Mouse (Mus musculus) embryonic facial prominence, embryonic 11.5 days (tissue): Measurements from ENCODE around the gene Cdk5. TPM values are rescaled to one million over a fixed set of nuclear protein-coding genes. Genes with fewer than 3 reads are reported as not detected.

ENCODE experiments used
- ATAC-seq: fragments of 200-750 bp; cut with Nextera tagmentation; replicated peaks from 2 replicates; pipeline ENCODE4 v1.8.0; 2017; ENCODE audit warnings: low read depth; ENCODE audit not compliant: insufficient number of reproducible peaks, low FRiP score, low TSS enrichment
- DNase-seq: peaks from one replicate; pipeline ENCODE4 v3.0.0-alpha.2; 2015; ENCODE audit warnings: low spot score
- H3K27ac ChIP-seq: fragments of 300-500 bp; sonication (generic); replicated peaks from 2 replicates; pipeline ENCODE4 v1.5.1; 2014; ENCODE audit warnings: mild to moderate bottlenecking, low read depth, low read length, control low read depth
- H3K27me3 ChIP-seq: fragments of 300-500 bp; sonication (generic); 2 replicates; pipeline ENCODE4 v1.6.1; 2014; ENCODE audit warnings: mild to moderate bottlenecking, low read length, moderate library complexity, mixed read lengths; ENCODE audit not compliant: control insufficient read depth, insufficient read depth
- H3K36me3 ChIP-seq: fragments of 300-500 bp; sonication (generic); replicated peaks from 2 replicates; pipeline ENCODE4 v1.6.1; 2014; ENCODE audit warnings: low read depth, mild to moderate bottlenecking, low read length, moderate library complexity, mixed read lengths; ENCODE audit not compliant: control insufficient read depth, insufficient read depth
- H3K4me1 ChIP-seq: fragments of 300-500 bp; sonication (generic); 2 replicates; pipeline ENCODE4 v1.6.1; 2014; ENCODE audit warnings: low read length, mixed read lengths; ENCODE audit not compliant: control insufficient read depth, insufficient read depth
- H3K4me2 ChIP-seq: fragments of 300-500 bp; sonication (generic); 2 replicates; pipeline ENCODE4 v1.6.1; 2014; ENCODE audit warnings: low read depth, mild to moderate bottlenecking, control low read depth, low read length, moderate library complexity
- H3K4me3 ChIP-seq: fragments of 300-500 bp; sonication (generic); 2 replicates; pipeline ENCODE4 v1.5.1; 2014; ENCODE audit warnings: low read depth, low read length, control low read depth
- H3K9ac ChIP-seq: fragments of 300-500 bp; sonication (generic); replicated peaks from 2 replicates; pipeline ENCODE4 v1.6.1; 2014; ENCODE audit warnings: mild to moderate bottlenecking, control low read depth, low read length
- H3K9me3 ChIP-seq: fragments of 300-500 bp; sonication (generic); replicated peaks from 2 replicates; pipeline ENCODE4 v1.6.1; 2016; ENCODE audit warnings: mild to moderate bottlenecking, low read length, inconsistent platforms, mixed read lengths; ENCODE audit not compliant: control insufficient read depth
- WGBS: fragments of 180-500 bp; shearing (Covaris S2); extraction: QIAGEN DNeasy Blood & Tissue Kit; methylation state at CpG from one replicate; pipeline ENCODE4 v1.1.7; 2014; 5-methylcytosine and 5-hydroxymethylcytosine counted together
- polyA plus RNA-seq: library from polyadenylated mRNA; unstranded; fragments of >200 nt; fragmentation: Nextera tagmentation; extraction: Ambion mirVana; gene quantifications from 2 replicates; pipeline ENCODE4 v1.2.1, GENCODE M21; 2014

Cdk5 gene
- polyA plus RNA-seq, 1 experiment from 2014 or later, result 50.8 TPM

- H3K4me3 ChIP-seq, result no peak overlapping the region
- WGBS, result 84% methylated on average over 7 of the region's 7 CpGs
- no peak overlapping the region for H3K27ac ChIP-seq
Measured at GRCm38 (mm10) chr5:24374666-24375328, 48.5 kb downstream of the Cdk5 start.

GRCm38 (mm10) chr5:24374216-24374615, 49.1 kb downstream of the Cdk5 start:
- WGBS, result 77% methylated on average over 6 of the region's 6 CpGs
- H3K27me3 ChIP-seq, result no peaks in the 10 kb centered on the region
- H3K4me3 ChIP-seq, result no peak overlapping the region
- no peak overlapping the region for H3K27ac ChIP-seq
- no peaks in the 10 kb centered on the region for H3K9me3 ChIP-seq
- H3K9ac ChIP-seq, result no peak overlapping the region
- H3K36me3 ChIP-seq, result no peaks in the 10 kb centered on the region
- DNase-seq, result no peak
- no peak for ATAC-seq
- H3K4me1 ChIP-seq, result no peaks in the 10 kb centered on the region
- no peak overlapping the region for H3K4me2 ChIP-seq

More at GRCm38 (mm10) chr5:24374666-24375328, 48.5 kb downstream of the Cdk5 start:
- Histone ChIP-seq H3K4me1 (no peaks in the 10 kb centered on the region), H3K9me3 (no peaks in the 10 kb centered on the region), H3K4me2 (no peak overlapping the region), H3K36me3 (no peaks in the 10 kb centered on the region), H3K9ac (no peak overlapping the region), H3K27me3 (no peaks in the 10 kb centered on the region)
- DNase-seq, result no peak
- no peak for ATAC-seq

GRCm38 (mm10) chr5:24373807-24374206, 49.5 kb downstream of the Cdk5 start:
- WGBS, result 70% methylated on average over 5 of the region's 5 CpGs
- Histone ChIP-seq H3K4me3 (no peak overlapping the region), H3K9ac (no peak overlapping the region), H3K36me3 (no peaks in the 10 kb centered on the region), H3K27me3 (no peaks in the 10 kb centered on the region), H3K4me2 (no peak overlapping the region), H3K4me1 (no peaks in the 10 kb centered on the region), H3K9me3 (no peaks in the 10 kb centered on the region), H3K27ac (no peak overlapping the region)
- DNase-seq (no peak), ATAC-seq (no peak)

- Histone ChIP-seq H3K4me1 (no peaks in the 10 kb centered on the region), H3K4me3 (no peak overlapping the region), H3K36me3 (no peaks in the 10 kb centered on the region), H3K9me3 (no peaks in the 10 kb centered on the region), H3K4me2 (no peak overlapping the region), H3K9ac (no peak overlapping the region), H3K27ac (no peak overlapping the region), H3K27me3 (no peaks in the 10 kb centered on the region)
- ATAC-seq, result no peak
- no peak for DNase-seq
- WGBS, result 72% methylated on average over 9 of the region's 9 CpGs
Measured at GRCm38 (mm10) chr5:24369767-24370166, 53.6 kb downstream of the Cdk5 start.

Other genes starting within 250 kb of the Cdk5 start
- gene Kcnh2, start 71.9 kb downstream of the Cdk5 start, polyA plus RNA-seq, result 3.7 and 4.2 TPM in 2 replicates
- 3.2 and 4.2 TPM in 2 replicates for gene Nos3, start 58.7 kb downstream of the Cdk5 start, polyA plus RNA-seq
- gene Atg9b, start 31.4 kb downstream of the Cdk5 start, polyA plus RNA-seq, result 0.18 and 0.21 TPM in 2 replicates
- 27.0 and 27.4 TPM in 2 replicates for gene Abcb8, start 29.9 kb downstream of the Cdk5 start, polyA plus RNA-seq
- 0.42 and 0.45 TPM in 2 replicates for gene Asic3, start 10.1 kb downstream of the Cdk5 start, polyA plus RNA-seq
- 16.5 and 20.6 TPM in 2 replicates for gene Slc4a2, start 307 bp upstream of the Cdk5 start, polyA plus RNA-seq
- gene Fastk, start 21.8 kb upstream of the Cdk5 start, polyA plus RNA-seq, result 77.8 and 88.2 TPM in 2 replicates
- 20.2 and 24.7 TPM in 2 replicates for gene Tmub1, start 24.3 kb upstream of the Cdk5 start, polyA plus RNA-seq
- gene Agap3, start 28.6 kb upstream of the Cdk5 start, polyA plus RNA-seq, result 40.0 and 45.1 TPM in 2 replicates
- gene Gbx1, start 103.7 kb upstream of the Cdk5 start, polyA plus RNA-seq, result 0.07 and 0.13 TPM in 2 replicates
- 0.24 and 0.36 TPM in 2 replicates for gene Asb10, start 117.4 kb upstream of the Cdk5 start, polyA plus RNA-seq
- gene 4931409K22Rik, start 133.3 kb upstream of the Cdk5 start, polyA plus RNA-seq, result not detected in 2 replicates
- gene Abcf2, start 153.9 kb upstream of the Cdk5 start, polyA plus RNA-seq, result 148 and 159 TPM in 2 replicates
- gene Chpf2, start 163.2 kb upstream of the Cdk5 start, polyA plus RNA-seq, result 6.4 and 7.1 TPM in 2 replicates
- gene Smarcd3, start 200.9 kb upstream of the Cdk5 start, polyA plus RNA-seq, result 46.2 and 47.1 TPM in 2 replicates